Mouse (Mus musculus) ovary, adult 10 weeks (tissue): ENCODE measurements around the gene Clca4b. TPM values are rescaled to one million over a fixed set of nuclear protein-coding genes. Genes with fewer than 3 reads are reported as not detected.

Experiments used
- polyA plus RNA-seq: library from polyadenylated mRNA; stranded (reverse); fragments of 350-450 nt; fragmentation: Illumina TruSeq; extraction: RNeasy Lipid Tissue Mini Kit (QIAGEN cat#74804); gene quantifications from one replicate; pipeline ENCODE4 v1.2.3, GENCODE M21; 2014

Gene Clca4b
- polyA plus RNA-seq: not detected

GRCm38 (mm10) chr3:144932335-144932734 is at the start of gene Clca4b:
Clca4b (minus strand) TSS chr3:144932529.

GRCm38 (mm10) chr3:144974945-144975344 is 42.6 kb upstream of the Clca4b start, which contains the start of gene Clca4a:
Clca4a (minus strand) TSS chr3:144975045.

Other genes starting within 250 kb of the Clca4b start
- 284 TPM for gene Sh3glb1, start 212.2 kb downstream of the Clca4b start, polyA plus RNA-seq
- 13.9 TPM for gene Clca3a1, start 171.6 kb downstream of the Clca4b start, polyA plus RNA-seq
- 0.88 TPM for gene Clca3a2, start 113.0 kb downstream of the Clca4b start, polyA plus RNA-seq
- gene Clca3b, start 83.2 kb downstream of the Clca4b start, polyA plus RNA-seq: not detected
- gene Clca4a, start 42.5 kb upstream of the Clca4b start, polyA plus RNA-seq: not detected
- gene Clca1, start 100.2 kb upstream of the Clca4b start, polyA plus RNA-seq: not detected
- gene Clca2, start 166.9 kb upstream of the Clca4b start, polyA plus RNA-seq: 0.57 TPM
- 39.9 TPM for gene Odf2l, start 186.1 kb upstream of the Clca4b start, polyA plus RNA-seq